Mouse (Mus musculus) testis, postnatal 14 days (tissue): ENCODE measurements around the gene Dennd2a.

Source experiments
- DNase-seq: peaks from one replicate; pipeline ENCODE4 v3.0.0; 2021; ENCODE audit warnings: low spot score

Gene Dennd2a

DNA sequence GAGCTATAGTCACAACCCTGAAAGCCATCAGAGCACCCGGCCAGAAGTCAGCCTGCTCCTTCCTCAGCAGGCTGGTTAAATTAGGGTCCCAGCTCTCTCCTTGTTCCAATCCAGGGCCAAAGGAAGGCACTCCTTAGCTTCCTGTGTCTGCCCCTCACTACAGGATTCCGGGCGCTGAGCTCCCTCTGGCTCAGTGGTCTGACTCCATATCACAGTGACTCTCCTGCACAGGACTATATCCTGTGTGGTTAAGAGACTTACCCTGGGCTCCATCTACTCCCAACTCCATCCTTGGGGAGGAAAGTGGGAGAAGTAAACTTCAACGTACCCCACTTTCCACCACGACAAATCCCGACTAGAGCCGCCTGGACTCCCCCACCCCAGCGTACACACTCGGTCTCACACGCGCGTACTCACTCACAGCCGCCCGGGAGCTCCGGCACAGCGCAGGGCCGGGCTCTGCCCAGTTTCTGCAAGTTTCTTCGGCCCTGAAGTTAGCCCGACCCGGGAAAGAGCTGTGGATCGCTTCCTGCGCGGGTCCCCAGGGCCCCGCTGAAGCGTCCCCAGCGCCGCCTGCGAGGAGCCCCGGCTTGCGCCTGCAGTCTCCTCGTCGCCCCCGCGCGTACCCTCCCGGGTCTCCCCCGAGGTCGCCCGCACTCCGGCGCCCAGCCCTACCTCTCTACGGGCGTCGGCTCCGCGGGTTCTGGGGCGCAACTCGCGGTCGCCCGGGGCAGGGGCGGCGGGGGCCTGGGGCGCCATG lies 587 bp downstream of the Dennd2a start:
- DNase-seq: peak; percentile 35

DNA sequence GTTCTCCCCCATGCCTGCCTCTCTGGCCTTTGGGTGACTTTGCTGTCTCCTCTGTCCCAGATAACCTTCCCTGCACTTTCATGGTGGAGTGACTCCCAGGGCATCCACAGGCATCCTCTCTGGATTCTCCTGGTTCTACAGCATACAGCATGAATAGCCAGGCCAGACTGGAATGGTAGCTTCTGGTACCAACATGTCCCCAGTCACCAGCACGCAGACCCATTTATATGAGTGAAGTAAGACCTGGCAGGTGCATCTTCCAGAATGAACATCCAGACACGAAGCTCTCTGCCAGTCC lies 2.1 kb downstream of the Dennd2a start:
- no peak for DNase-seq

DNA sequence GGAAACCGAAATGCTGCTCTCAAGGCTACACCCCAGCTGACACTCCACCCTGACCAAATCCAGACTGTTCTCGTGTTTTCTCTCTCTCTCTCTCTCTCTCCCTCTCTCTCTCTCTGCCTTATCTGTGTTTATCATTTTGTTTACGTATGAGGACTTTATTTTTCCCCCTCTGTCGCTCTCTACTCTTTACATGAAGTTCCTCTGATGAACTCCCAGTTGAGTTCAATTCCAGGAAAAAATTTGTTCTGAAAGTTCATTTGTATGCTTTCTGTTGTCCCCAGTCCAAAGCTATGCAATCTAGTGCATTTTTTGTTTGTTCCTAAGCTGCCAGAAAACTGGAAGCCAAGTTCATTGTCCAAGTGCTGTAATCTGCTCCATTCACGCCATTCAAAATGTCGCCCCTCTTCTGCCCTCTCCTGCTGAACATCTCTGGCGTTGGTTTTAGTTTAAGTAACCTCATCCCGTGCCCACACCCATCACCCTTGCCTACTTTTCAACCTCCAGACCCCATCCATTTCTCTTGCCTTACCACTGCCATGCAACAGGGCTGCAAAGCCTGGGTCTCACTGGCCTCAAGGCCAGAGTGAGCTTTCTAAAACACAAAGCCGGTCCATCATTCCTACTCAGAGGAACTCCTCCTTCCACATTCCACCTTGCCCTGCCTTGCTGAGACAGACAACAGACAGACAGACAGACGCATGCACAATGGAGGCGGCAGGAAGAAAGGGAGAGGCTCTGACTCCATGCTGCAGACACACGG lies 2.6 kb downstream of the Dennd2a start:
- no peak for DNase-seq

DNA sequence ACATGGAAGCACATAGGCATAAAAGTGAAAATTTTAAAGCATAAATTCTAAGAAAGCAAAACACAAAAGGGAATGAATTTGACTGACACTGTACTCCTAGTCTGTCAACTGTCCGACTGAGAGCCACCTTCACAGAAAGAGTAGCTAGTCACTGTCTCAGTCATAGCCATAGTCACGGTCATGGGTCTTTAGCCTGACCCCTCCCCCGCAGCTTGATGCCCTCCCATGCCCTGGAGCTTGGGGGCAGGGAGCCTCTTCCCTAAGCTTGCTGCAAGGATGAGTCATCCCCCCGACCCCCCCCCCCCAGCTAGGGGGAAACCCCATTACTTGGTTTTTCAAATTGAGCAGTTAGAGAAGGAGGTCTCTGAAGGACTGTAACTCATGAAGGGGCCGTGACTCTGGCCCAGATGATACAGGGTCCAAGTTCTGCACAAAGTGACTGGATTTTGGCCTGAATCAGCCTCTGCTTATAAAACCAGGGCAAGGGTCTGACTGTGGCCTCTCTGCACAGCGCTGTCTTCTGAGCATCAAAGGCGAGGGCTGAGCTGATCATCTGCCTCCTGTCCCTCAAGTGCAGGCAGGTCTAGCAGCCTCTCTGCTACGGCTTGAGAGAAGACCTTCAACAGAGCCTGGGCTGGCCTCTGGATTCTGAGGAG lies 5.6 kb downstream of the Dennd2a start:
- no peak for DNase-seq

DNA sequence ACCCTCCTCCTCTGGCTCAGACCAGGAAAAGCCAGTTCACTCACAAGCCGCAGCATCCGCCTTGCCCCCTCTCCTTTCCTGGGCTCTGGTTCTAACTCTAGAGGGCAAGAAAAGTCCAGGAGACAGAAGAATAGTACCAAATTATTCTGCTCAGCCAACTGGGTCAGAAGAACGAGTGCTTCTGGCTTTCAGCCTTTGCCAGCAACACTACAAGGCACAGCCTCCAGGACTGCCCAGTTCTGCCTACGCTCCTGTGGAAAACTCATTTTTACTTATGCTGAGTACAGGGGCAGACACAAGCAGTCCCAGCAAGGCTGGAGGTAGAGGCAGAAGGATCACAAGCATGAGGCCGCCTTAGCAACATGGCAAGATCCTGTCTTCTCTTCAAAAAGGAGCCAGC lies 9.6 kb downstream of the Dennd2a start:
- DNase-seq: no peak

DNA sequence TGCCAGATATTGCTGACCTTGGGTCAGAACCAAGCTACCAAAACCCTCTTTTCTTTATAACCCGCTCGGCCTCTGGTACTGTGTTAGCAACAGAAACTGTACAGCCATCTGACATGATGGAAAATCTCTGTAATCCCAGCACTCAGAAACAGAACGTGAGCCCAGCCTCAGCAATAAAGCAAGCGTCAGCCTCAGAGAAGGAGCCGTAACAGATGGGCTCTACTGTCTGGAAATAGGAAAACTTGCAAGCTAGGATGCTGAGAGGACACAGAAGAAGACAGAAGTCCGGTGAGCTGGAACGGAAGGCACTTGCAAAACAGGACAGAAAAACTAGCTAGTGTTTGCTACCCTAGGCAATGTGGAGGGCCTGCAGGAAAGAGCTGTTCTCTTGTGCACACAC lies 12.2 kb downstream of the Dennd2a start:
- no peak for DNase-seq

DNA sequence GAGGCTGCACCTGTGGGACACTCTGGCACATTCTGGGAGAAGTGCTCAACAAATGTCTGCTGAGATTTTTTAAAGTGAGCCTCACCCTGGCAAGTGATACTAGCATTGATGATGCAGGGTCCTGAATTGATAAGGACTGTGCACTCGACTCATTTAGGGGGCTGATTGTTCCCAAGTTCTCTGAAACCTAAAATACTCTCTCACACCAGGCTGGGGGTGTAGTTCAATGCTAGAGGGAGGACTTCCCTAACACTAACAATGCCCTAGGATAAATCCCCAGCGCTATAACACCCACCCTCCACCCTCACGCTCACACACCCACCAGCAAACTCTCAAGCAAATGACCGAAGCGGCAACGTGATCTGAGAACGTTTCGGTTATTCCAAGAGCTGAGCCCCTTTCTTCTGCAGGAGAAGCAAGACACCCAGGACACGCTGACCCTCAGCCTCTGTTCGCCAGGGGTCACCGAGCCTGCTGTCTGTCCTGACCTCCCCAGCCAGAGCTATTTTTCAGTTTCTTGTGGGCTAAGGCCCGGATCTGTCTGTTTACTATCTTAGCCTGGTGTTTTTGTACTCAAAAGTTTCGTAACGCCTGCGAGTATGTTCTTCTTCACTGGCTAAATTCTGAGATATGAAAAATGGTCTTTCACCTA lies 13.8 kb downstream of the Dennd2a start:
- DNase-seq: no peak

DNA sequence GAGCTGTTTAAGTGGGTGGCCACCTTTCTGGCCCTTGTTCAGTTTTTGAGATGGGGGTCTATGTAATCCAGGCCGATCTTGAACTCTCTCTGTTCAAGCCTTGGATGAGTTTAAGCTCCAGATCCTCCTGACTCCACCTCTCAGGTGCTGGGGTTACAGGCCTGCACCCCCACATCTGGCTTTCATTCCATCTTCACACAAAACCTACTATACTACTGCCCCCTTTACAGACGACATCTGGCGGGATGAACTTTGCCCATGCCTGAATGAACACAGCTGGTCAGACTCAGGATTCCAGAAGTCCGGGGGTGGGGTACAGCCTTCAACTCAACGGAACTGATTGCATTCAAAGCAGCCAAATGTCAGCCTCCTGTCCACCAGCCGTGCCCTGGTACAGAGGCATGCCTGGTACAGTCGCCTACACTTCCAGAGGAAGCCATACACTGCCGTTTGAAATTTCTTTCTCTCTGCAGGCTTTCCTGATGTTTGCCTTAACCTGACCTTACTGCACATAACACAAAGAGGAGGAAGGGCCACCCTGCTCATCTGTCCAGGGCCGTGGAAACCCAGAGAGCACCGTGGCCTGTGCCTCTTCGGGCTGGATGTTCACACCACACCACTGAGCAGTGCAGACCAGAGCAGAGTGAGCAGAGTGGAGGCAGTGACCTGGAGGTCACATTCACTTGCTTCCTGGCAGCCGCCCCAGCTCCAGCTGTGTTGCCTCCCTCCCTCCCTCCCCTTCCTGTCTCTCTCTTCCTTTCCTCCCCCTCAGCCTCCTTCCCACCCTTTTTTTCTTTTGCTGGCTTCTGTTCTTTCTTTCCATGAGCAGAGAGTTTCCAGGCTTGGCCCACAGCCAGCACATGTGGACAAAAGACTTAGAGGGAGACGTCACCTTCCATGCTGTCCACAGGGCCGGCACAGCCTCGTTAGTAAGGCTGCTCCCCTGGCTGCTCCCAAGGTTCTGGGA lies 14.8 kb downstream of the Dennd2a start:
- DNase-seq: peak; percentile 64

DNA sequence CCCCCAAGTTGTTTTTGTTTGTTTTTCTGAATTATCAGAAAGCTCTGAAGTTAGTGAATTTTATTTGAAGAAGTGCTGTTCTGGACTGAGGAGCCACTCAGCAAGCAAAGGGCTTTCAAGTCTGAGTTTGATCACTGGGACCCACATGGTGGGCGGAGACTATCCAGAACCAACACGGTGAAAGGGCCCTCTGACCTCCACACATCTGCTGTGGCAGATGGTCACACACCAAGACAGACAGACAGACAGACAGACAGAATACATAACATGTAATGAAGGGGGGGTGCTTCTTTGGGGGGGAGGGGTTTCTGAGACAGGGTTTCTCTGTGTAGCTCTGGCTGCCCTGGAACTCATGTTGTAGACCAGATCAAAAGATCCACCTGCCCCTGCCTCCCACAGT lies 17.1 kb downstream of the Dennd2a start:
- DNase-seq: no peak

DNA sequence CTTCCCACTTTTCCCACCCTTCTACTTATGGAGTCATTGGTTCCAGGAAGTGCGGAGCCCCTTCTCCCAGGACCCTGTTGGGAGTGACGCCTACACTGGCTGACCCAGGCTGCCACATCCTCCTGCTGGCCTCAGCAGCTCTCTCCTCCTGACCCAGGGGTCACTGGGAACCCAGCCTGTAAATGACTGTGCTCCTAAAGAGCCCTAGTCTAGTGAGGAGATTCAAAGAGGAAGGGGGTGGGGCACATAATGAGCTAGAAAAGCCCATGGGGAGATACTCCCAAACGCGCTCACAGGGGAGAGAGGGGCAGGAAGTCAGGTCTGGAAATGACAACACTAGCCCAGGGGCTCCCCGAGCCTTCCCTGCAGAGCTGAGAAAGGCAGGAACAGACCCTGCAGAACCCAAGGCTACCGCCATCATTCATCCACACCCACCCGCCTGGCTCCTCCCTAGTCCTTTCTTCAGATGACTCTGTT lies 17.9 kb downstream of the Dennd2a start:
- no peak for DNase-seq

DNA sequence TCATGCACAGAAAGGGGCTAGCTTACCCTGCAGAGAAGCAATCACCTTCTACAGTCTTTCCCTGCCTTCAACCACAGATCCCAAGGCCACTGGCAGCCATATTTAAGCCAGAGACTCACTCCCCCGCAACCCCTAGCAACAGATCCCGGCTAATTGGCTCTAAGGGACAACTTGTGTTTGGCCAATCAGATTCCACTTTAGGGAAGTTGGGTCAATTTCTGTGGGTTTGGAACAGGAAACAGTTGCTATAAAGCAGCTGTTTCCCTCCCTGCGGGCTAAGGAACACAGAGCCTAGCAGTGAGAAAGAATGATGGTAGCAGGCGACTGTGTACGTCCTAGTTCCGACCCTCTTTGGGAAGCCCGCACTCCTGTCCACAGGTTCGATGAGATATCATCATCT lies 19.4 kb downstream of the Dennd2a start:
- no peak for DNase-seq

DNA sequence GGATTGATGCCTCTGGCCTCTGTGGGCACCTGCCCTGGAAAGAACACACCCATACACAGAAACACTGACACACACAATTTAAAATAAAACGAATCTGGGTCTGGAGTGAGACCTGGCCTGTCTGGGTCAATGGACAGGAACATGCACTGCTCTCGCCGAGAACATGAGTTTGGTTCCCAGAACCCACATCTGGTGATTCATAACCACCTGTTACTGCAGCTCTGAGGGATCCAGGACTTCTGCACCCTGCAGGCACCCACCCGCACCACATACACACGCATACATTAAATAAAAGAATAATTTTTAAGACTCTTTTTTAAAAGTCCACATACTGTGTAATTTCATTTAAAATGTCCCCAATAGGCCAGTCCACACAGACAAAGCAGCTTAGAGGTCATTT lies 20.4 kb downstream of the Dennd2a start:
- no peak for DNase-seq

DNA sequence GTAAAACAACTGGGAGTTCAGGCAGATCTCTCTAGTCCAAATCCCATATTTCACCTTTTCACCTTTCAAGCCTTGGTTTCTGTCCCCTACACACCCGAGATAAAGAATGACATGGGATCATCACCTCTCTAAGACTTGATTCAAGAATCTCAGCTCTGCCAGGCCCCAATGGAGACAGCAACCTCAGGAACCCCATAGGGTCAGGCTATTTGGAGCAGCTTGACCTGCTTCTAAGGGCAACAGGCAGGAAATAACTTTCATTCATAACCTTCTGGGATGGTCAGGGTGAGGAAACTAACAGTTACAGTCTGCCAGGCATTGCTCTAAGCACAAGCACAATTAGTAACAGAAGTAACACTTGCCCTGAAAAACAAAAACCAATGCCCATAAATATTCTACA lies 21.0 kb downstream of the Dennd2a start:
- no peak for DNase-seq

DNA sequence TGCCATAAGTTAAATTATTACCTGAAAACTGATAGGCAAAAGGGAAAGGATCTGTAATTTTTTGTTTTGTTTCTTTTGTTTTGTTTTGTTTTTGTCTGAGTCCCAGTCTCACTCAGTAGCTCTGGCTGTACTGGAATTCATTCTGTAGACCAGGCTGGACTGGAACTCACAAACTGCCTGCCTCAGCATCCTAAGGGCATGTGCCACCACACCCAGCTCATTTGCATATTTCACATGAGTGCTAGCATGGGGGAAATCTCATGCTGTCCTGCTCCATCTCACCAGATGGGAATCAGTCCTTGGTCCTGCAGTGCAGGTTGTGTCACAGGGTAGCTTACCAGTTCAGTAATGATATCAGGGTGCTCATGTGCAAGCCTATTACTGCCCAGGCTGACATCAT lies 22.7 kb downstream of the Dennd2a start:
- DNase-seq: no peak

DNA sequence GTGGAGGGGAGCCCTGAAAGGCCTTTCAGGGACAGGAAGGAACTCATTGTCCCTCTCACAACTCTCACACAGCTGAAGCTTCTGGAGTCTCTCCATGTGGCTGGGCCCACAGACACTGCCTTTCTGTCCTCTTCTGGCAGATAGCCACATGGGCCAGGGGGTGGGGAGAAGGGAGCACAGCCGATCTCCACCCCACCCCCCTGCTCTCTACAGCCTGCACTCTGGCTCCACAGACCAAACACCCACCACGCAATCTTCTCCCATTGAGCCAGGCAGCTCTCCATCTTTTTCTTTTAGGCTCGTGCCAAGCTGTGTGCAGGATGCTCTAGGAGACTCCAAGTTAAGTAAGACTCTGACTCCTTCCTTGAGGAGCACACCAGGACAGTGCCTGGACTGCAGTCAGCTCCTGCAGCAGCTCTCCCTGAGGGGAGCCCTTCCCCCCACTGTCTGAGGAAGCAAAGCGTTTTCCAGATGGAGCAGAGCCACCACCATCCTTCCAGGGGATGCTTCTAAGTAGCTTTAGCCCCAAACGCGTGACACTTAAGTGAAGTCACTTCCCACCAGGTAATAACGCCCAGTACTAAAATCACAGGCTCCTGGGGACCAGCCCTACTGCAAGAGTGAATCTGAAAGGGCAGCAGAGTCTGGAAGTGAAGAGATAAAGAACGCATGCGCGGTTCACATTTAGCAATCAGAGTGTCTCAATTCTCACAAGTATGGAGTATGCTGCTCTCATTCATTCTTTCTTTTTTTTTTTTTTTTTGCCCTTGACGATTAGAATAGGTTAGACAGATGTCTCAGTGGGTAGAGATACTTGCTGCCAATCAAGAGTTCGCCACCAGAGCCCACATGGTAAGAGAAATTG lies 28.8 kb downstream of the Dennd2a start:
- peak; percentile 79 for DNase-seq

DNA sequence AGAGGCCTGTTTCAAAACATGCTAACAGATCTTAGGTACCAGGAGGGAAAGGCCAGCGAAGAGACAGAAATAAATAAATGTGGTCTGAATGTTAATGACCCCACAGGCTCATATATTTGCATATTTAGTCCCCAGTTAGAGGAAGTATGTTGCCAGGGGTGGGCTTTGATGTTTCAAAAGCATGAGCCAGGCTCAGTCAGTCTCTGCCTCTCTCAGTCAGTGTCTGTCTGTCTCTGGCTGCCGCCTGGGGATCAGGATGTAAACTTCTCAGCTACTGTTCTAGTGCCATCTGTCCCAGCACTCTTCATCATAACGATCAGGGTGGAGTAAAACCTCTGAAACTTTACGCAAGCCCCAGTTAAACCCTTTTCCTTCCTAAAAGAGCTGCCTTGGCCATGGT lies 29.9 kb downstream of the Dennd2a start:
- no peak for DNase-seq

DNA sequence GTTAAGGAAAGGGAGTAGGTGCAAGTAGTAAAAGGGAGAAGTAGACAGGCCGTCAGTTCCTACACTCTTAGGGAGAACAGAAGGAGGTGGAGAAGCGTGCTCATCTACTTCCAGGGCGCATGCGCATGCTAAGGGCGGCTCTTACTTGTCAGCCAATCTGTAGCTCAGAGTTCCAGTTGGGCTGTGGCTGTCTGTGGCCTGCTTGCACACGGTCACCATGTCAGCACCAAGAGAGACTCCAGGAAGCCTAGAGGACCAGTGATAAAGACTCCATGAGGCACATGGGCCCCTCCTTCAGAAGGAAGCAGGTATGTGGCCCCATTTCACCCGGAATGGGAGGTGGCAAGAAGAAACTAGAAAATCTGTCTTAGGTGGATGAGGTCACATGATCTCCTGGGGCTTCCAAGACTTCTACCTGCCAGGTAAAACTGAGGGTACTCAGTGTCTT lies 30.3 kb downstream of the Dennd2a start:
- no peak for DNase-seq

DNA sequence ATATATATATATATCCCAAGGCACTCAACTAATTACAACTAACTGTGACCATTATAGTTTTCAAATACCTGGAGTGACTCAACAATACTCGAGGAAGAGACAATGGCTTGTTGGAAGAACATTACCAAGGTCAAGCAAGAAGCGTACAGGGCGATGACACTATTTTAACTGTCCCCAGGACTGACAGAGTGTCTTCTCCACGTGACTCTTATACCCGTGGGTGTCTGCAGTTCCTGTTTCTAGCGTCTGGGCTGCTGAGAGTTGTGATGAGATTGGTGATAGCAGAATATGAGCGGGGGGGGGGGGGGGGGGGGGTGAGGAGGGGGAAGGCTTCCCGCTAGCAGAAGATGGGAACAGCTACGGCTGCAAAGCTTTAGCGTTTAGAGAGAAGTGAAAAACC lies 30.9 kb downstream of the Dennd2a start:
- no peak for DNase-seq

DNA sequence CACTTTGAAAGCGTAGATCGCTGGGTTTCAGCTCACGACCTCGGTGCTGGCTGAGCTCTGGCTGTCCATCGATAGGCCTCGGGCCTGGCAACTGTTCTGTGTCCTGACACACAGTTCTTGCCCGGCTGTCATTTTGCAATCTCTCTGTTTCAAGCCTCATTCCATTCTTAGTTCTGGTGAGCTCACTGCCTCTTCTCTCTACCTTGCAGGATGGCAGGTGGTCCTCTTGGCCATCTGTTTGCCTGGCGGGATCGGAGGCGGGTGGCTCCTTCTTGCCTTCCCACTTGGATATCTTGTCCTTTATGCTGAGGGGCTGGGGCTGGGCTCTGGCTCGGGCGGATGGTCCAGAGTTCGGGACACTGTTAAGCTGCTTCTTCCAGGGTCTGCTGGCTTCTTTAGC lies 34.5 kb downstream of the Dennd2a start:
- no peak for DNase-seq

DNA sequence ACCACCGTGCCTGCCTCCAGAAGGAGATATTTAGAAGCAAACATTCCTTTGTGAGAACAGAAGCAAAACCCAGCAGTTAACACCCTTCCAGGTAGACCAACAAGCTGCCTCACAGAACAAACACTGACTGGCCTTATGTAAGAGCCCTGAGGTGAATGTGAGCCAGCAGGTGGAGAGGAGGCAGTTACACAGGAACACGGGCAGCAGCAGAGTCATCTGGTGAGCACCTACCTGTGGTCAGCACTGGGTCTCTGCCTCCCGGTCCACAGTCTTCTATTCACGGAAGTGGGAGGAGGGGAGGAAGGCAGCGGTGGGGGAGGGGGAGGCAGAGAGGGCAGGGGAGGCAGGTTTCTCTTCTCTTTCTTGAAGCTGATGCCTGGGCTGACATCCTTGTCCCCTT lies 35.2 kb downstream of the Dennd2a start:
- no peak for DNase-seq

DNA sequence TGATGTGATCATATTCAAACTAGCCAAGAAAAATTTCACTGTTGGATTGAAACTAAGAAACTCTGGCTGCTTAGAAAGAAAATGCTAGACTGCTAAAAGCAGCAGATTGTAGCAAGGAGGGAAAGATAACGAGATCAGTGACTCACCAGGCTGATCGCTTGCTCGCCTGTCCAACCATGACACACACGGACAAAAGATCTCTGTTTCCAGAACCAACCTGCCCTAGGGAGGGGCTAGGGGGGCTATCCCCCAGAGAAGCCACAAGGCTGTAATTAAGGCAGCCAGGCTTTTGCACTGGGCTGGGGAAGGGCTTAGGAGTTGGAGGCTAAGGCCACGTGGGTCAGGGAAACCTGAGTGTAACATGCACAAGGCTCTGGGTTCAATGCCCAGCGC lies 41.9 kb downstream of the Dennd2a start:
- DNase-seq: peak; percentile 25
